Mouse (Mus musculus): ENCODE measurements around the gene Gins2.

GRCm38 (mm10) chr8:120610824-120611223 is 21.7 kb upstream of the Gins2 start:
- TF ChIP-seq POLR2A (IDR thresholded peaks at IDR 0.05; ENCODE audit: control insufficient read depth, low read depth, low read length) = no peak
- no peak for TF ChIP-seq CTCF (IDR thresholded peaks at IDR 0.05; ENCODE audit: control insufficient read depth, insufficient read depth, insufficient replicate concordance, low read depth, low read length)

Measured in testis, adult 2 months (tissue).